Comparison of ENCODE assay signal across 9 mouse cellular contexts in the genomic region with DNA sequence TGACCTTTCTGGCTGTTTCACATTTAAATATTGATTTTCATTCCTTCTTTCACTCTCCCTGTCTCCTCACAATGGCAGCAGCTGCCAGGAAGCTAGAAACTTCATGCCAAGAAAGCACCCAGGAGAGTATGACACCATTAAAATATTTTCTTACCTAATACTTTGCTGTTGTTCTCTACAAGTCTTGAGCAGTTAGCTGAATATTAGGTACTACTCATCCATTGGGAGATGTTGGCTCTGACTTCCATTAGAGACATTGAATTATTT. TPM values are rescaled to one million over a fixed set of nuclear protein-coding genes. Genes with fewer than 3 reads are reported as not detected.
DNase-seq lines count a peak whose midpoint lies in the region; ATAC-seq lines count a peak whose summit lies in the region.
"Had no signal": no experiment of that assay in that cellular context is flagged by ENCODE, and none has a peak within 500 bp of the region (broad histone marks: within the 10 kb centered on the region; RNA-seq: fewer than 3 reads in every experiment).

No protein-coding gene starts in this region.

- no peaks in the 10 kb centered on the region for H3K27me3 ChIP-seq in hindbrain, embryonic 13.5 days
- H3K27me3 ChIP-seq in hindbrain, embryonic 11.5 days (ENCODE audit: control insufficient read depth, insufficient read depth, low read length), result no peaks in the 10 kb centered on the region
- no peaks in the 10 kb centered on the region for H3K27me3 ChIP-seq in embryonic facial prominence, embryonic 15.5 days
- no peaks in the 10 kb centered on the region for H3K27me3 ChIP-seq in midbrain, embryonic 15.5 days (replicated peaks)

- no peak for DNase-seq in hindbrain, embryonic 11.5 days (ENCODE audit: low spot score)
- peak; percentile 79 for DNase-seq in NIH3T3 (ENCODE audit: low read depth)
- no peak for DNase-seq in frontal cortex, postnatal 36 days (ENCODE audit: low spot score in 2 of 2)
- DNase-seq in thymus, postnatal 36 days, result no peak
- DNase-seq: adrenal gland, adult 2 months had no signal

- H3K9ac ChIP-seq in hindbrain, embryonic 13.5 days, result no peak overlapping the region
- H3K9ac ChIP-seq in hindbrain, embryonic 11.5 days (ENCODE audit: low read depth, low read length), result no peak overlapping the region
- H3K9ac ChIP-seq in embryonic facial prominence, embryonic 15.5 days, result no peak overlapping the region
- H3K9ac ChIP-seq in midbrain, embryonic 15.5 days, result no peak overlapping the region

- H3K4me2 ChIP-seq in hindbrain, embryonic 13.5 days, result no peak overlapping the region
- no peak overlapping the region for H3K4me2 ChIP-seq in hindbrain, embryonic 11.5 days (replicated peaks; ENCODE audit: low read depth, low read length)
- 0 out of 2 replicates have a peak overlapping the region, but pooled peaks have one; percentile 19 for H3K4me2 ChIP-seq in embryonic facial prominence, embryonic 15.5 days (replicated peaks)
- no peak overlapping the region for H3K4me2 ChIP-seq in midbrain, embryonic 15.5 days
- H3K4me2 ChIP-seq: liver, embryonic 11.5 days had no signal

- no peak for ATAC-seq in hindbrain, embryonic 13.5 days (ENCODE audit: low FRiP score)
- ATAC-seq in hindbrain, embryonic 11.5 days (ENCODE audit: low FRiP score), result no peak
- no peak for ATAC-seq in embryonic facial prominence, embryonic 15.5 days (ENCODE audit: insufficient number of reproducible peaks, low FRiP score, low TSS enrichment, low read depth)
- no peak; the same call in none of the 2 replicates for ATAC-seq in midbrain, embryonic 15.5 days (replicated peaks)

- H3K4me3 ChIP-seq in hindbrain, embryonic 13.5 days, result no peak overlapping the region
- H3K4me3 ChIP-seq in hindbrain, embryonic 11.5 days (ENCODE audit: low read depth, low read length), result no peak overlapping the region
- no peak overlapping the region for H3K4me3 ChIP-seq in embryonic facial prominence, embryonic 15.5 days (replicated peaks)
- H3K4me3 ChIP-seq in midbrain, embryonic 15.5 days, result no peak overlapping the region

- H3K4me1 ChIP-seq in hindbrain, embryonic 13.5 days (replicated peaks), result peaks cover 6% of the 10 kb centered on the region
- no peaks in the 10 kb centered on the region for H3K4me1 ChIP-seq in hindbrain, embryonic 11.5 days (replicated peaks; ENCODE audit: control insufficient read depth, insufficient read depth, low read length)
- H3K4me1 ChIP-seq in embryonic facial prominence, embryonic 15.5 days, result peaks cover 18% of the 10 kb centered on the region; the same call in 1 of the 2 replicates
- peaks cover 11% of the 10 kb centered on the region; the same call in 1 of the 2 replicates for H3K4me1 ChIP-seq in midbrain, embryonic 15.5 days

- peak overlapping the region; percentile 59 for H3K27ac ChIP-seq in hindbrain, embryonic 13.5 days
- H3K27ac ChIP-seq in hindbrain, embryonic 11.5 days (ENCODE audit: low read depth, low read length), result no peak overlapping the region
- peak overlapping the region; percentile 83 for H3K27ac ChIP-seq in embryonic facial prominence, embryonic 15.5 days (replicated peaks)
- peak overlapping the region; percentile 69 for H3K27ac ChIP-seq in midbrain, embryonic 15.5 days

- H3K36me3 ChIP-seq in hindbrain, embryonic 13.5 days, result no peaks in the 10 kb centered on the region
- H3K36me3 ChIP-seq in hindbrain, embryonic 11.5 days (ENCODE audit: control insufficient read depth, insufficient read depth, low read length), result no peaks in the 10 kb centered on the region
- no peaks in the 10 kb centered on the region for H3K36me3 ChIP-seq in embryonic facial prominence, embryonic 15.5 days
- no peaks in the 10 kb centered on the region for H3K36me3 ChIP-seq in midbrain, embryonic 15.5 days (replicated peaks)

- H3K9me3 ChIP-seq in hindbrain, embryonic 13.5 days, result 0 out of 2 replicates have a peak, but pooled peaks cover 3% of the 10 kb centered on the region
- H3K9me3 ChIP-seq in hindbrain, embryonic 11.5 days (ENCODE audit: control insufficient read depth, low read length), result no peaks in the 10 kb centered on the region
- H3K9me3 ChIP-seq in embryonic facial prominence, embryonic 15.5 days (replicated peaks), result no peaks in the 10 kb centered on the region
- H3K9me3 ChIP-seq in midbrain, embryonic 15.5 days, result no peaks in the 10 kb centered on the region

RNA-seq across cellular contexts. Expression of gene Ptn, which starts 9.7 kb away (rescaled TPM):
- 566 and 774 TPM in 2 replicates for polyA plus RNA-seq in hindbrain, embryonic 13.5 days (2015; fragmentation: Nextera tagmentation; extraction: Ambion mirVana)
- 385 and 413 TPM in 2 replicates for polyA plus RNA-seq in hindbrain, embryonic 11.5 days (2014; fragmentation: Nextera tagmentation; extraction: Ambion mirVana)
- polyA plus RNA-seq in embryonic facial prominence, embryonic 15.5 days (2015; fragmentation: Nextera tagmentation; extraction: Ambion mirVana), result 604 and 631 TPM in 2 replicates
- 580 and 678 TPM in 2 replicates for polyA plus RNA-seq in midbrain, embryonic 15.5 days (2015; fragmentation: Nextera tagmentation; extraction: Ambion mirVana)
